Comparison of ENCODE assay signal across 8 mouse cellular contexts in genomic region chrX:38600995-38601369, GRCm38 (mm10). TPM values are rescaled to one million over a fixed set of nuclear protein-coding genes. Genes with fewer than 3 reads are reported as not detected.
DNase-seq lines count a peak whose midpoint lies in the region; ATAC-seq lines count a peak whose summit lies in the region.

No protein-coding gene starts in this region.

- H3K4me1 ChIP-seq in heart, embryonic 15.5 days (replicated peaks) = no peaks in the 10 kb centered on the region
- H3K4me1 ChIP-seq in liver, embryonic 15.5 days (replicated peaks) = peaks cover 4% of the 10 kb centered on the region

- WGBS in heart, embryonic 15.5 days = 20% methylated on average over 3 of the region's 3 CpGs
- 4% methylated on average over 3 of the region's 3 CpGs for WGBS in liver, embryonic 15.5 days (ENCODE audit: insufficient replicate concordance)

- H3K27ac ChIP-seq in heart, embryonic 15.5 days = peak overlapping the region; percentile 83
- H3K27ac ChIP-seq in liver, embryonic 15.5 days (replicated peaks) = peak overlapping the region; percentile 68

- H3K4me2 ChIP-seq in heart, embryonic 15.5 days = peak overlapping the region; percentile 62
- H3K4me2 ChIP-seq in liver, embryonic 15.5 days = peak overlapping the region; percentile 63

- H3K36me3 ChIP-seq in heart, embryonic 15.5 days = no peaks in the 10 kb centered on the region
- no peaks in the 10 kb centered on the region for H3K36me3 ChIP-seq in liver, embryonic 15.5 days (replicated peaks)

- H3K4me3 ChIP-seq in heart, embryonic 15.5 days = peak overlapping the region; percentile 57
- peak overlapping the region; percentile 59 for H3K4me3 ChIP-seq in liver, embryonic 15.5 days (replicated peaks)

- peak; percentile 55 for DNase-seq in 416B (ENCODE audit: low read depth)
- peak; percentile 24 for DNase-seq in NIH3T3 (ENCODE audit: low read depth)
- peak; percentile 27 for DNase-seq in embryo, embryonic 10.5 days (ENCODE audit: low spot score)
- DNase-seq in kidney, postnatal 4 days = peak; percentile 15 to 46
- DNase-seq in natural killer cell, adult 2 months (ENCODE audit: low spot score in 2 of 2) = peak; percentile 32 to 35
- DNase-seq in thymus, postnatal 14 days = peak; percentile 25

- peak; percentile 55 for ATAC-seq in heart, embryonic 15.5 days (replicated peaks; ENCODE audit: insufficient number of reproducible peaks, insufficient read depth, low FRiP score, low read depth)
- peak; percentile 61 for ATAC-seq in liver, embryonic 15.5 days (ENCODE audit: insufficient read depth)

- H3K27me3 ChIP-seq in heart, embryonic 15.5 days = no peaks in the 10 kb centered on the region
- H3K27me3 ChIP-seq in liver, embryonic 15.5 days = no peaks in the 10 kb centered on the region

- peak overlapping the region; percentile 54 for H3K9ac ChIP-seq in heart, embryonic 15.5 days
- peak overlapping the region; percentile 37; the same call in 1 of the 2 replicates for H3K9ac ChIP-seq in liver, embryonic 15.5 days

- no peaks in the 10 kb centered on the region for H3K9me3 ChIP-seq in heart, embryonic 15.5 days (replicated peaks)
- no peaks in the 10 kb centered on the region for H3K9me3 ChIP-seq in liver, embryonic 15.5 days (replicated peaks)

RNA-seq across cellular contexts. Expression of gene Mcts1, which starts 0.6 kb away (rescaled TPM):
- 54.2 and 58.7 TPM in 2 replicates for polyA plus RNA-seq in heart, embryonic 15.5 days (2015; fragmentation: Nextera tagmentation; extraction: Ambion mirVana)
- 32.4 and 40.8 TPM in 2 replicates for polyA plus RNA-seq in liver, embryonic 15.5 days (2015; fragmentation: Nextera tagmentation; extraction: Ambion mirVana)

RNA-seq across cellular contexts. Expression of gene Cul4b, which starts 25.0 kb away (rescaled TPM):
- polyA plus RNA-seq in heart, embryonic 15.5 days (2015; fragmentation: Nextera tagmentation; extraction: Ambion mirVana) = 13.6 and 14.3 TPM in 2 replicates
- 7.7 and 8.6 TPM in 2 replicates for polyA plus RNA-seq in liver, embryonic 15.5 days (2015; fragmentation: Nextera tagmentation; extraction: Ambion mirVana)

RNA-seq across cellular contexts. Expression of gene C1galt1c1, which starts 33.9 kb away (rescaled TPM):
- 21.6 and 26.2 TPM in 2 replicates for polyA plus RNA-seq in heart, embryonic 15.5 days (2015; fragmentation: Nextera tagmentation; extraction: Ambion mirVana)
- 11.5 and 12.0 TPM in 2 replicates for polyA plus RNA-seq in liver, embryonic 15.5 days (2015; fragmentation: Nextera tagmentation; extraction: Ambion mirVana)

Comparison
In these comparisons a context has a peak if more than half of its experiments do, and no peak if none do; other contexts are left out.
1. Peak in every context shown above with its lines: DNase-seq, ATAC-seq, H3K4me3 ChIP-seq and H3K27ac ChIP-seq.